Mouse (Mus musculus) kidney, postnatal 4 days (tissue): ENCODE measurements around the gene Cep135.
A peak's percentile ranks its signal among the peaks of the same experiment; 100 is the strongest.

Experiments used
- DNase-seq, 2 experiments: peaks; one replicate each; pipeline ENCODE4 v3.0.0; 2021; ENCODE audit warnings: mixed read lengths in 2 of 2

Cep135 gene

DNA sequence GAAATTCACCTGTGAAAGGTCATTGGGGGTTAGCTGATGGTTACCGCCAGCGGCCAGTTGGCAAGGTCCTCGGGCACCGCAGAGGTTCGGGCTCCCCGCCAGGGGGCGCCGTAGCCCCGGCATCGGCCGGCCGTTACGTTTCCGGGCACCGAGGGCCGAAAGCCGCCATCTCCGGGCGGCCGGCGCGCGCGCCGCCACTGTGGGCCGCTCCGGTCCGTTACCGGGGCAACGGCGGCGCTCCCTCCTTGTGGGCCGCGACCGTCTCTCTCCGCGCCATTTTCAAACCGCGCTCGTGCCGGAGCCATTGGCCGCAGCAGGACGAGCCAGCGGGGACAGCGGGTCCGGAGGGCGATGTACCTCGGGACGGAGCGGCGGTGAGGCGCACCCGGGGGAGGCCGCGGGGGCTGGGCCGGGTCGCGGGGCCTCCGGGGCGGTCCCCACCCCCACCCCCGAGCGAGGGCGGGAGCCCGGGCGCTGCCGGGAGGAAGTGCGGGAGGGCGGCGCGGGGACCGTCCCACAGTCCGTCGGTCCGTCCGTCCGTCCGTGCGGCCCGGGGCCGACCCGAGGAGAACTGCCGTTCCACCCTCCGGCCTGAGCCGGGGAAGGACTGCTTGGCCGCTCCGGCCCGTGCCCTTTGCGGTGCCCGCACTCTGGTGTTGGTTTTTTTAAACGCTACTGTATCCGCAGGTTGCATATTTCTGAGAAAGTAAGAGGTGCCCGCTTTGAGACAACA, at the start of gene Cep135:
Gene Cep135, plus strand, starts transcription at position 148 of the 733 bp plus-strand sequence.
- DNase-seq = peak; percentile 94 to 96

DNA sequence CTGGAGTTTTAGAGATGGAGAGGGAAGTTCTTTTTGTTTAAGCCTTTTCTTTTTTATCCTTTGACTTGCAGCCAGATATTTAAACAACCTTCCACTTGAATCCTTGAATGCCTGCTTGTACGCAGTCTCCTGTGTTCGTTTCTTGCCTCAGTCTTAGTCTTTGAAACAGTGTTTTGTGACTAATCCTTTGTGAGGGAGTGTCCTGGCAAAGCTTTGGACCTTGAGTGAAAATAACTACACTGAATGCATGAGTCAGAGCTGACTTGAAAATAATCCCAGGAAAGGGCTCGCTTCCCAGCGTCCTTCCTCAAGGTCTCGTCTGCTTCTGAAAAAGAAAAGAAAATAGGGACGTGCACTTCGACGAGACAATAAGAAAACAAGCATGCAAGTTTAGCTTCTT, 48.3 kb upstream of the Cep135 start:
- no peak for DNase-seq

DNA sequence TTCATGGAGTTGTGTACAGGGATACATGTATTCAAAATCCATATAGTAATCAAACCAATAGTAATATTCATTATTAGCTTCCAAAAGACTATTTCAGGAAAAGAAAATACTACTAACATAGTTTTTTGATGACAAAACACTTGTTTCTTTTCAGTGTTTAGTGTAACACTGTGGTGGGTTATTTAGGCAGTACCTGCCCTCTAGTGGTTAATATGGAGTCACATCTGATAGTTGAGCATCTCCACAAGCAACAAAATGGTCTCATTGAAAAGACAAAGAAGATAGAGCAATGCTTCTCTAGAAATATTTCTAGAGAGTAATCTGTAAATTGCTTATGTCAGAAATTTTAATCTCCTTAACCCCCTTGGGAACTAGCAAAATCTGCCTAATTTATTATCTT, 47.7 kb upstream of the Cep135 start:
- DNase-seq = no peak

DNA sequence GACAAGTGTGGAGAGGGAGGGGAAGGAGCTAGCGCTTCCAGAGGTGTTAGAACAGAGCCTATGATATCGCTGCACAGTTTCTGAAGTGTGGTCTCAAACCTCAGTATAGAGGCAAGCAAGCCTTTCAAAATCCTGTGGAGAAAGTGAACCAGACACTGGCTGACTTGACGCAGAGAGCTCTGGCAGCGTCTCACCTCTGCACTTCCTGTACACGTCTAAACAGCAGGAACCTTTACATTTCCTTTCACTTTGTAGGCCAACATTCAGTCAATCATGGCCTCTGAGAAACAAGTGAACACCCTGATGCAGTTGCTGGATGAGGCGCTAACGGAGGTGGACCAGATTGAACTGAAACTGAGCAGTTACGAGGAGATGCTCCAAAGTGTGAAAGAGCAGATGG, 45.3 kb upstream of the Cep135 start:
- no peak for DNase-seq

DNA sequence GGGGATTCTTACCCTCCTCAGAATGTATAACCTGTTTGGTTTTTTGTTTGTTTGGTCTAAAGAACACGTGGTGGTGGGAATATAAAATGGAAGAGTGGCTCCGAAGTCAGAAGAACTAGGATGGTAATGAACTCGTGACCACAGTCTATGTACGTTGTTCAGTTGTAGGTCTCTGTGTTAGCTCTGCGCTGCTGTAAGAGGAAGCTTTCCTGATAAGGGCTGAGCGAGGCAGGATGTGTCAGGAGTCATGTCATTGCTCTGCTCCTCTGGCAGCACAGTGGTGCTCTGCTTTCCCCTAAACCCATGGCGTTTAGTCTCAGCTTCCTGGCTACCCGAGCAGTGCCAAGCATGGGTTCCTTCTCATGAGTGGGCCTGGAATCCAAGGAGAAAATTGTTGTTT, 38.1 kb upstream of the Cep135 start:
- DNase-seq = no peak

DNA sequence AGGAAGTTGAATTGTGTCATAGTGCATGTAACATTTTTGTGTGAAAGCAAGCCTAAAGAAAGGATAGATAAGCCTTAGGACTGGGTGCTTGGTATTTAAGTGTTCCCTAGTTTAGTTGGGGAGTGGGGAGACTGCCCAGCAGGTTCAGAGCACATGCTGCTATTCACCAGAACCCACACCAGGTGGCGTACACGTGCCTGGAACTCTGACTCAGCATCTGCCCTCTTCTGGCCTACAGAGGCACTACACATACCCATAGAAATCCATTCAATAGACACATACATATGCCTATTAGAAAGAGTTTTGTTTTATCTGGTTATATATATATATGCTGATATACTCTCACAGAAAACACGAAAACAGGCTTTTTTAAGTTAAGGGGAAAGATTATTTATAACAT, 23.2 kb upstream of the Cep135 start:
- peak; percentile 75 to 79 for DNase-seq

DNA sequence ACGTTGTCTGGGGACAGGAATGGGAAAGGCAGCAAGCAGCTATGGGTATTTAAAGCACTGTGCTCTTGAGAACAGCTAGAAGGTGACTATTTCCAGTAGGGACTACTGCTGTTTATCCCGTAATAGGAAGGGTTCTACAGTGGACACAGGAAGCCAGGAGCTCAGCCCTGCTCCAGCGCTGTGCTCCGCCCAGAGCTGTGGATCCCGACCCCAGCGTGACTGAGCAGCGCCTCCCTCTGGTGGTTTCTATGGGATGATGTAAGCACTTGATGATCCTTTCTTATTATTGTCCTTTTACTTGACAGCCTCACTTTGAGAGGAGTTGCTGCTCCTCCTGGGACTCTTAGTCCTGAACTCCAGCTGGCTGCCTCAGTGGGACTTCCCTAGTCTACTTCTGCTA, 14.2 kb upstream of the Cep135 start:
- DNase-seq = peak in 1 of 2 experiments; percentile 6

DNA sequence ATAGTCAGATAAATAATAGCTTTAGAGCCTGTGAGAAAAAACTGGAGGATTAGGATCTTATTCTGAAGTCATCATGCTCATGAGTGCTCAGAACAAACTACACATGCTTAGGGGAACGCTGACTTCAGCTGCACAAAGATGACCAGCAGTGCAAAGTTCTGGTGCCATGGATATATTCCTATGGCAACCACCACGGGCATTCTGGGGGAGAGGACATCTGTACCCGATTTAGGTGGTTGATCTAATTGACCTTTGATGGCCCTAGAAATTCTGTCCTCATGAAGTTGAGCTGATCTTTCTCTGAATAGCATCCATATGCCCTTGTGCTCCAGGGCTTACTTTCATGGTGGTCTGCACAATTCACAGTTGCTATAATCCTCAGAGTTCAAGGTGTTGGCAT, 11.5 kb upstream of the Cep135 start:
- DNase-seq = no peak

DNA sequence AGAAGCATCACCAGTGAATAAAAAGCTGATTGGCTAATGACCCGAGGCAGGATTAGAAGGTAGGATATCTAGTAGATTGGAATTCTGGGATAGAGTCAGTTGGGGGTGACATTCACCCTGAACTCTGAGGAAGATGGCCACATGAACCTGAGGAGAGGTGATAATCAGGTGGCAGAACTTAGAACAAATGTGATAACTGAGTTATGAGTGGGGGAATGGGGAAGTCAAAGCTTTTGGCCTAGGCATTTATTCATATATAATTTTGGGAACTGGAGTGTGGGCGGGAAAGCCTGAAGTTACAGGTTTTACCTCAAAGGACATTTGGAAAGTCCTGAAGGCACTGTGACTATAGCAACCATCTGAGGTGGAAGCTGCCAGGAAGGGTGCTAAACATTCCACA, 3.1 kb upstream of the Cep135 start:
- no peak for DNase-seq

DNA sequence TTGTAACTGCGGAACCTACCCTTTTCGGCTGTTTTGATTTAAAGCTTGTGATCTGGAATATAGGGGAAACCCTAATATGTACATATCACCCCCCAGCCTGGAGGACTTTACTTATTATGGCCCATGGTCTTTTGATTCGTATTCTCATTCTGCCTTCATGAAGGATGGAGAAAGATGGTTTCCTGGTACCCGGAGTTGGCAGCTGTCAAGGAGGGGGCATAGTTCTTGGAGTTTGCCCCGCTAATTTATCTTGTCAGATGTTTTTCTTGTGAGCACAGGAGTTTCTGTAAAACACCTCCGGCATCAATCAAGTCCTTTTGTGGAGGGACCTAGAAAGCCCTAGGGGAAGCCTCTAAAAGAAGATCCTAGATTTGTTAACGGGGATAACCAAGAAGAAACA, 813 bp downstream of the Cep135 start:
- DNase-seq = no peak

DNA sequence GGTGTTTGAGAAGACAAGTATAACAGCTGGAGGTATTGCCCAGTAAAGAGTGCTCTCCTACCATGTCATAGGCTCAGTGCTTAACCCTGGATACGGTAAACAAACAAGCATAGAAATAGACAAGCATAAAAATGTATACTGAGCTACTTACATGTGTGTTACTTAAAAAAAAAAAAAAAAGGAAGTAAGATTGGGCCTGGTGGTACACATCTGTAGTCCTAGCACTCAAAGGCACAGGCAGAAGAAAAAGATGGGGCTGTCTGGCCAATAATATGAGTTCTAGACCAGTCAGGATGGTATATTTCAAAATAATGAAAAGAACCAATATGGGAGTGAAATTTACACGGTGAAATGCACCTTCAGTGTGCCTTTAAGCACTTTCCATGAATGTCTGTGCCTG, 1.5 kb downstream of the Cep135 start:
- no peak for DNase-seq

DNA sequence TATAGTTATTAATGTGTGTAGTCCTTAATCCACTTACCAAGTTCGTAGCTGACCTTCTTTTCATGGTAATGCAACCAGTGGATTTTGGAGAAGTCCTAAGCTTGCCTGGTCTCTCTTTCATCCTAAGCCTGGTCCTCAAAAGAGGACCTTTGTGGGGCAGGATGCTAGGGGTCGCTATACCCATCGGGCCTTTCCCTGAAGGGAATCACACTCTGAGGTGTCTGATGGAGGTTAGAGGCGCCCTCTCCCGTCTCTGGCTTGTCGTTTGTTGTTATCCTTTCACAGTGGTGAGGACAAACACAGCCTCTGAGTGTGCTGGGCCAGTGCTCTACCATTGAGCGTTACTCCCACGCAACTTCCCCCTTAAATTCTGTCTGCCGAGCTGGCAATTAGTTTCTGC, 3.4 kb downstream of the Cep135 start:
- DNase-seq = no peak

DNA sequence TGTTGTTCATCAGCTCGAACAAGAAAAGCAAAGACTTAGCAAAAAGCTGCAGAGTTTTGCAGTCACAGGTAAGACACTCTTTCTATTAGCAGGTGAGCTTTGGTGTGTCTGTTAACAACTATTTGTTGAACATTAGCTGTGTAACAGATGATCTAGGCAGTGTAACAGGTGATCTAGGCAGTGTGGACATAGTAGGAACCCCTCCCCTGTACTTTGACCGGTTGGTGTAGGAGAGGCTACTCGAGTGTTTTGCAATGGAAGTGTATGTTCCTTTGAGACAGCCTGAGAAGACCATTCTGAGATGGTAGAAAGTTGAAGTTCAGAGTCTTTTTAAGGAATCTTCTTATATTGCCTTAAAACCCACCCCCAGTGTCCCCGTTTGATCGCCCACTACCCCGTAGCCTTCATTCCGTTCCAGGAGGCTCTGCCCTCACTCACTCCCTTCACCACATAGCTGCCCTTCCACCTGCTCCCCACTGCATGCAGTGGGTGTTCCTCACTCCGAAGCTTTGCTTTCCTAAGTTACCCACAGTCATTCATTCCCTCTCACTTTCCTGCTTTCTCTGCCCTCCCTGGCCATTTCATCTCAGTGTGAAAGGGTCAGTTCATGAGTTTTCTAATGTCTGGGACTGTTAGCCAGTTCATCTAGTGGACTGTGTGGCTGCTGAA, 21.3 kb downstream of the Cep135 start:
- no peak for DNase-seq

DNA sequence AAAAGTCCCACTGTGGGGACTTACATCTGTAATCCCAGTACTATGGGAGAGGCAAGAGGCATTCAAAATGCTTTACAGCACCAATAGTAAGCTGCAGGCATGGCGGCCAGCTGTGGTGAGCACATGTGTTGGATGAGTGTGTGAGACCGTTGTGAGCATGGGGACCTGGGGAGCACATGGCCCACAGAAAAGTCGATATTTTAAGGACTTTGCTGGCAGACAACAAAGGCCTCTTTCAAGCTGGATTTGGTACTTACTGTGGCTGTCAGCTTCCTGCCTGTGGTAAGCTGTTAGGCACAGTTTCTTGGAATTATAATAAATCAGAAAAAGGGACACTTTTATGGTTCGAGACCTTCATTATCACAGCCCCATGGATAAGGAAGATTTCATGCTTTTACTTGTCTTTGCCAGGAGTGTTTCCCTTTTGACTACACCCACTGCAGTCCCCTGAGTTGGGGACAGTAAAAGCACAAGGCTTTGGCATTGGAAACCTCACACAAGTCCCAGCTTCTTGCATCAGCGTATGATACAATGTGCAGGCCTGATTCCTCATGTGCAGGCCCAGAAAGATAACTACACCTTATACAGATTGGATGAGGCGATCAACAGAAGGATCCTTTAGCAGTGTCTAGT, 24.5 kb downstream of the Cep135 start:
- no peak for DNase-seq

DNA sequence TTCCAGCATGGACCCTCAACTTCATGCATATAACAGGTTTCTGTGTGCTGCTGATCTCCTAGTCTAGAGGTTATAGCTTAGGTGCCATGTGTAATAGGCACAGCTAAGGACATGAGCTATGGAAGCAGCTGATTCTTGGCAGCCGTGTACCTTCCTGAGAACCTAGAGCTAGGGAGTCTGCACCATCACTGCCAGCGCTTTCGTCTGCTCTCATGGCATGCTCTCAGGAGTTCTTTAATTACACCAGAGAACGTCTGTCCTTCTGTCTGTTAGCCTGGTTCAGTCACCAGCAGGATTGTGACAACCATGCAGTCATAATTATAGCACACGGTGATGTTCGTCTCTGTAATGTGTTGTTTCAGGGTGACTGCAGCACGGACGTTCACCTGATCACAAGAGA, 26.8 kb downstream of the Cep135 start:
- no peak for DNase-seq

DNA sequence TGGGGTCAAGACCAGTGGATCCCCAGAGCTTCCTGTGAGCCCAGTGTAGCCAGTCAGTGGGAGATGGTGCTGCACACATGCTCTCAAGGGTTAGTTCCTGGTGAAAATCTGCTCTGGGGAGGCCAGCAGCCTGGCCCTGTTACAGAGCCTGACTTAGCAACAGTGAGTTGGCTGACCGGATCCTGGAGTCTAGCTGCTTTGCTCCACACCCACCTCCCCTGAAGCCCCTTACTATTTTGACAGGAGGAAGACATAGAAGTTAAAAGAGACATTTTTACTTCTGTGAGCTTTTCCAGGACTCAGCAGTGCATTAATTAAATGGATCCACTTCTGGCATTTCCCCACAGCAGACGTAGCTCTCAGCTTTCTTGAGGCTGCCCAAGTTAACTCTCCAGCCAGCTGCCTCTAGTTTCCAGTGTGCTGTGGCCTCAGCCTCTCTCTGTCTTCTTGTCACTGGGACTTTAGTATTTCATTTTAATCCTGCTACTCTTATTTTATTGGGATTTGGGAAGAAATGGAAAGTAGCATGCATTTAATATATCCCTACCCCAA, 27.8 kb downstream of the Cep135 start:
- no peak for DNase-seq

DNA sequence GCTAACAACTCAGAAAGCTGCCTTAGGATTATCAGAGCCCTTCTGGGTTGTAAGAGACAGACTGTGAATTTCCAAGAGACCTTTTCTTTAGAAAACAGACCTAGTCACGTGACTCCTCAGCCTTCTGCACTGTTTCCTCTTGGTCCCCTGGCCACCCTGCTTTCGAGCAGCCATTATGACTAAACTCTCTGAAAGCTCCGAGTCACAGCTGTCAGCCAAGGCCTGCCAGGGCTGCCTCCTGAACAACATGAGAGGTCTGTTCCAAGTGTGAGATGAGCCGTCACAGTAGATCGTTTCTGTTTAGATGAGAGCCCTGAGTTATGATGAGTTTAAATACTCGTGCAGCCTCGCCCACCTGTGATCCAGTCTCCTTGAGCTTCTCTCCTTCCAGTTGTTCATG, 30.3 kb downstream of the Cep135 start:
- no peak for DNase-seq

DNA sequence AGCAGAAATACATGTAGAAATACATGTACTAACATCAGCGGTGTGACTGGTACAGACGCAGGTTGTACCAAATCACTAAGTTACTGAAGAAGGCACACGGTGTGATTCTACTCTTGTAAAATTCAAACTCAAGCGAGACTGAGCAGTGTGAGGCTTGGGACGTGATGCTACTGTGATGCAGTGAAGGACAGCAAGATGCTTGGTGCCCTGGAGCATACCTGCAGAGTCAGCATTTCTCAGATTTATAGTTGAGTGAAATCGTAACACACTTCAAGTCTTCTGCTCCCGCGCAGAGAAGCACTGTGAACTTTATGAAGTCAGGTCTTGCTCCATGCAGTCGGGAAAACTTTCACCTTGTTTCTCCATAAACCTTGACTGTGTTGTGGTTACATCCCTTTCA, 35.3 kb downstream of the Cep135 start:
- no peak for DNase-seq

DNA sequence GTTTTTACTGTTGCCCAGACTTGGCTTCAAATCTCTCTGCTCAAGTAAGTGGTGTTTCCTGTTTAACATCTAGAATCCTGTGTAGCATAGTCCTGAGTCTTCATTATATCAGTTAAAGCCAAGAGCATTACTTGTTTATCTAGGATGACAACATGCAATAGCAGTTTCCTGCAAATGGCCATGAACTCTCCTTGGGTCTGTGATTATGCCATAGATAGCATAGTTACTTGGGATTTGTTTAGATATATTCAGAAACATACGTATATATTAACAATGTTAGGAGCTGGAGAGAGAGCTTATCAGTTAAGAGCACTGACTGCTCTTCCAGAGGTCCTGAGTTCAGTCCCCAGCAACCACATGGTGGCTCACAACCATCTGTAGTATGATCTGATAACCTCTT, 39.3 kb downstream of the Cep135 start:
- DNase-seq = no peak

DNA sequence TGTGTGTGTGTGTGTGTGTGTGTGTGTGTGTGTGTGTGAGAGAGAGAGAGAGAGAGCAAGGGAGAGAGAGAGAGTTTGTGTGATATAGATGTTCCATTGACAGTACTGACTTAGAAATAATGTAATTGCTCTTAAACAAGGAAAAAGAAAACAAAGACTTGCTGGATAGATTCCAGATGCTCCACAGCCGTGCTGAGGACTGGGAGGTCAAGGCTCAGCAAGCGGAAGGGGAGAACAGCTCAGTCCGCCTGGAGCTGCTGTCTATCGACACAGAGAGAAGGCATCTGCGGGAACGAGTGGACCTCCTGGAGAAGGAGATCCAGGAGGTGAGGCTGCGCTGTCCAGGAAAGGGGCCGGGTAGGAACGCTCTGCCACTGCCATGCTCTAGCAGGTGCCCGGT, 45.5 kb downstream of the Cep135 start:
- peak; percentile 15 to 31 for DNase-seq

DNA sequence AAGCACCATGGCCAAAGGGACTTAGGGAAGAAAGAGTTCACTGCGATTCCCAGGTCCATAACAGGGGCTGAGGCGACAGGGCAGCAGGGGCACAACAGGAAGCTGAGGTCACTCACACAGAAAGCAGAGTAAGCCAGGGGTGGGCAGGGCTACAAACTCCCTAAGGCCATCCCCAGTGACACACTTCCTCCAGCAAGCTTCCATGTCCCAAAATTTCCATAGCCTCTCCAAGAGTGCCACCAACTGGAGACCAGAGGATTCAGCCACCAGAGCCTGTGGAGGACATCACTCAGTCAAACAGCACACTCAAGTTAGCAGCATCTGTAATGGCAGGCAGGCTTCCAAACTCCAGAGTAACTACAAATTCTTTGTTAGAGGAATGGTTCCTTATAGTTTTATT, 47.1 kb downstream of the Cep135 start:
- peak in 1 of 2 experiments; percentile 4 for DNase-seq

DNA sequence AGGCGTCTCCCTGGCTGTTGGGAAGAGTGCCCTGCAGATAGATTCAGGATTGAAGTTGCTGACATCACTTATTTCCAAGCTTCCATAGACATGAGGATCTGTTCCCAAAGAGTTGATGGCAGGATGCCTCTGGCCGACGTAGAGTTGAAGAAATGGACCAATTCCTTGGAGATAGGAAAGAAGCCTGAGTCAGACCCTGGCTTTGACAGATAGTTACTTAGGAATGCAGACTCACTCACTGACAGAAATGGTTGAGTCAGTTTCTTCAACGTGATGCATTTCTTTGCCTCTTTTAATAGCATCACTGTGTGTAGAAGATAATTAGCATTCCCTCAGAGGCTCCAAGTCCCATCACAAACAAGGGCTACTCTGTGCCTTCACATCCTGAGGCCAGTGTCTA, 53.6 kb downstream of the Cep135 start:
- no peak for DNase-seq

DNA sequence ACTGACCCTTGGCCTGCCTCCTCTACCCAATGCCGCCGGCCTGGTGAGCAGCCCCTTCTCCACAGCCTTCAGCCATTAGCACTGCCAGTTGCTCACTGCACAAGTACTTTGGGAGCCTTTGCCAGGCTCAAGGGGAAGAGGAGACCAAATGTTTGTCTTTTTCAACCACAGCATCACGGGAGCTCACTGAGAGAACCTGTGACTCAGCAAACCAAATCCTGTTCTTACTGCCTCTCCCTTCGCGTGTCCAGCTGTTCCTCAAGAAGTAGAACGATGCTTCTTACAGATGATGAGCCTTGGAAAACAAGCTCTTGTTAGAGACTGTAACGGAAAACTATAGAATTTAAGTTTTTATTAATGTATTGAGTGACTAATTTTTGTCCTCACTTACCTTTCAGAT, 55.7 kb downstream of the Cep135 start:
- DNase-seq = no peak
